Comparison of ENCODE assay signal across 7 mouse cellular contexts in the genomic region with DNA sequence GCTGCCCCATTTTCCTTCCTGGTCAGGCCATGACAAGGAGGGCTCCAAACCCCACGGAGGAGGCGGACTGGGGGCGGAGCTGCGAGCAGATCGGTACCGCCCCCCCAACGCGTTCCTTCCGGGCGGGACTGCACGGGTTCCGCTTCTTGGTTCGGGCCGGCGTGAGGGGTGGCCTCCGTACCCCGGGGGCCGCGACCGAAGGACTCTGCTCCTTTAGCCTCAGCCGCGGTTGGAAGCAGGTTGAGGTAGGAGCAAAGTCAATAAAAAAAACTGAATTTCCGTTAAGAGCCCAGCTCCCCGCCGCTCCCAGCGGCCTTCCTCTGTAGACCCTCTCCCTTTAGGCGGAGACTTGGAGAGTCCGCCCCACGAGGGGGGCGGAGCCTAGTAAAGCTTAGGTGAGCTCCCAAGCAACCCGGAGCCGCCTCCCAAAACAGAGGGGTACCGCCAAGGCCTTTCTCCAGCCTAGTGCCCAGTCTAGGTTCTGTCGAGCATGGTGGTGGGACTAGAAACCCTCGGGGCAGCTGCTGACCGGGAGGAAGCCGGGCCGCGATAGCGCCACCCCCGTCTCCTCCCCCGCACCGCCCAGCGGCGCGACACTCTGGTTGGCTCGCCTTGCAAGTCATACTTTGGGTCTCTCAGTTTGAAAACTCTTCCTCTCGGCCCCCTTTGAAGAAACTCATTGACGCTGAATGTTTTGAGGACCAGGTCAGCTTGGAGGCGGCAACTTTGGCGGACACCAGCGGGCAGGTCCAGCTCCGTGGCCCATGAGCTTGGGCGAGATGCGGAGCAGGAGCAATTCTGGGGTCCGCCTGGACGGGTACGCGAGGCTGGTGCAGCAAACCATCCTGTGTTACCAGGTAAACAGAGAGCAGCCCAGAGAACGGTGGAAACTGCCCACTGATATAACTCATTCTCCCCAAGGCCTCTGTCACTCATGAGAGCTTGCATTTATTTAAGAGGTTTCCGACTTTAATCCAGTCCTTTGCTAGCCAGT. TPM values are rescaled to one million over a fixed set of nuclear protein-coding genes. Genes with fewer than 3 reads are reported as not detected.
DNase-seq lines count a peak whose midpoint lies in the region; ATAC-seq lines count a peak whose summit lies in the region.

Gene Phka2, plus strand, starts transcription at position 119 of the 994 bp plus-strand sequence.

- H3K4me3 ChIP-seq in embryonic facial prominence, embryonic 11.5 days (ENCODE audit: low read depth, low read length): peak within 1 kb of the TSS; percentile 50
- peak within 1 kb of the TSS; percentile 46 for H3K4me3 ChIP-seq in limb, embryonic 11.5 days (ENCODE audit: low read depth, low read length)
- peak within 1 kb of the TSS; percentile 52 for H3K4me3 ChIP-seq in midbrain, embryonic 14.5 days (replicated peaks; ENCODE audit: low read depth, low read length)

- ATAC-seq in embryonic facial prominence, embryonic 11.5 days (replicated peaks; ENCODE audit: insufficient number of reproducible peaks, low FRiP score, low TSS enrichment, low read depth): peak; percentile 98
- peak; percentile 98 for ATAC-seq in limb, embryonic 11.5 days (ENCODE audit: insufficient number of reproducible peaks, low FRiP score, low TSS enrichment, low read depth)
- ATAC-seq in midbrain, embryonic 14.5 days (ENCODE audit: low FRiP score, low TSS enrichment): peak; percentile 97

- peak within 1 kb of the TSS; percentile 56; the same call in 1 of the 2 replicates for H3K27ac ChIP-seq in embryonic facial prominence, embryonic 11.5 days (replicated peaks; ENCODE audit: low read depth, low read length)
- H3K27ac ChIP-seq in limb, embryonic 11.5 days (replicated peaks; ENCODE audit: low read depth, low read length): peak within 1 kb of the TSS; percentile 65
- H3K27ac ChIP-seq in midbrain, embryonic 14.5 days (replicated peaks; ENCODE audit: low read depth, low read length): peak within 1 kb of the TSS; percentile 78

- 20% methylated on average over 54 of the region's 61 CpGs for WGBS in embryonic facial prominence, embryonic 11.5 days
- WGBS in limb, embryonic 11.5 days: 23% methylated on average over 45 of the region's 61 CpGs
- WGBS in midbrain, embryonic 14.5 days: 21% methylated on average over 61 of the region's 61 CpGs

- H3K9ac ChIP-seq in embryonic facial prominence, embryonic 11.5 days (replicated peaks; ENCODE audit: low read length): peak within 1 kb of the TSS; percentile 67
- peak within 1 kb of the TSS; percentile 65 for H3K9ac ChIP-seq in limb, embryonic 11.5 days (ENCODE audit: low read length)
- H3K9ac ChIP-seq in midbrain, embryonic 14.5 days (replicated peaks; ENCODE audit: low read length): peak within 1 kb of the TSS; percentile 57

- H3K9me3 ChIP-seq in embryonic facial prominence, embryonic 11.5 days (replicated peaks; ENCODE audit: control insufficient read depth, low read length): no peaks in the 10 kb centered on the region
- H3K9me3 ChIP-seq in limb, embryonic 11.5 days (ENCODE audit: control insufficient read depth, low read length): no peaks in the 10 kb centered on the region
- H3K9me3 ChIP-seq in midbrain, embryonic 14.5 days (ENCODE audit: control insufficient read depth, low read length): no peaks in the 10 kb centered on the region

- H3K4me2 ChIP-seq in embryonic facial prominence, embryonic 11.5 days (ENCODE audit: low read depth, low read length): peak within 1 kb of the TSS; percentile 45
- H3K4me2 ChIP-seq in limb, embryonic 11.5 days (ENCODE audit: low read depth, severe bottlenecking): peak within 1 kb of the TSS; percentile 37
- peak within 1 kb of the TSS; percentile 59 for H3K4me2 ChIP-seq in midbrain, embryonic 14.5 days (ENCODE audit: low read length)

- 0 out of 2 replicates have a peak, but pooled peaks cover 4% of the 10 kb centered on the region for H3K27me3 ChIP-seq in embryonic facial prominence, embryonic 11.5 days (ENCODE audit: control insufficient read depth, insufficient read depth, low read length)
- H3K27me3 ChIP-seq in limb, embryonic 11.5 days (ENCODE audit: control insufficient read depth, insufficient read depth, low read length): 0 out of 2 replicates have a peak, but pooled peaks cover 8% of the 10 kb centered on the region
- H3K27me3 ChIP-seq in midbrain, embryonic 14.5 days (ENCODE audit: control insufficient read depth, insufficient read depth, low read length): no peaks in the 10 kb centered on the region

- H3K4me1 ChIP-seq in embryonic facial prominence, embryonic 11.5 days (ENCODE audit: control insufficient read depth, insufficient read depth, low read length): no peaks in the 10 kb centered on the region
- no peaks in the 10 kb centered on the region for H3K4me1 ChIP-seq in limb, embryonic 11.5 days (ENCODE audit: control insufficient read depth, insufficient read depth, low read length)
- H3K4me1 ChIP-seq in midbrain, embryonic 14.5 days (ENCODE audit: control insufficient read depth, insufficient read depth, low read length): no peaks in the 10 kb centered on the region

- H3K36me3 ChIP-seq in embryonic facial prominence, embryonic 11.5 days (replicated peaks; ENCODE audit: control insufficient read depth, insufficient read depth, low read depth, low read length): no peaks in the 10 kb centered on the region
- no peaks in the 10 kb centered on the region for H3K36me3 ChIP-seq in limb, embryonic 11.5 days (ENCODE audit: control insufficient read depth, insufficient read depth, low read length)
- H3K36me3 ChIP-seq in midbrain, embryonic 14.5 days (ENCODE audit: control insufficient read depth, insufficient read depth, low read length): no peaks in the 10 kb centered on the region

- DNase-seq in adrenal gland, postnatal 14 days: peak; percentile 90
- peak; percentile 80 for DNase-seq in embryonic facial prominence, embryonic 11.5 days (ENCODE audit: low spot score)
- peak; percentile 98 for DNase-seq in heart, adult 11 months
- DNase-seq in kidney, adult 18-20 months: peak; percentile 91
- DNase-seq in limb, embryonic 11.5 days (ENCODE audit: low spot score): peak; percentile 84
- DNase-seq in midbrain, embryonic 14.5 days: peak; percentile 88
- peak; percentile 70 to 84 for DNase-seq in spleen, adult 18-20 months

RNA-seq across cellular contexts. Expression of gene Phka2, which starts in this region (rescaled TPM):
- 25.3 and 27.5 TPM in 2 replicates for total RNA-seq in adrenal gland, postnatal 14 days (2021)
- polyA plus RNA-seq in embryonic facial prominence, embryonic 11.5 days (2014; fragmentation: Nextera tagmentation; extraction: Ambion mirVana): 17.8 and 18.5 TPM in 2 replicates
- 15.7 and 19.3 TPM in 2 replicates for polyA plus RNA-seq in limb, embryonic 11.5 days (2014; fragmentation: Nextera tagmentation; extraction: Ambion mirVana)
- polyA plus RNA-seq in midbrain, embryonic 14.5 days (2014; fragmentation: Nextera tagmentation; extraction: Ambion mirVana): 12.5 and 15.3 TPM in 2 replicates

Comparison
In these comparisons a context has a peak if more than half of its experiments do, and no peak if none do; other contexts are left out.
1. Peak in every context shown above with its lines: DNase-seq, ATAC-seq, H3K4me3 ChIP-seq and H3K27ac ChIP-seq.